Mouse (Mus musculus): ENCODE measurements around the gene Gm21897. TPM values are rescaled to one million over a fixed set of nuclear protein-coding genes. Genes with fewer than 3 reads are reported as not detected.

The Gm21897 gene
- not detected for polyA plus RNA-seq (2014; fragmentation: Illumina TruSeq; extraction: RNeasy Lipid Tissue Mini Kit (QIAGEN cat#74804); ENCODE audit: low read depth, low replicate concordance)

GRCm38 (mm10) chr16:15317158-15317557, at the start of gene Gm21897:
TSS of gene Gm21897 (plus strand) at chr16:15317458.

Data from sigmoid colon, adult 10 weeks (tissue).